Mouse (Mus musculus): ENCODE results near the gene Arhgap28. TPM values are rescaled to one million over a fixed set of nuclear protein-coding genes. Genes with fewer than 3 reads are reported as not detected.

Arhgap28 gene
- polyA plus RNA-seq, 1 experiment, result 9.4 TPM

- TF ChIP-seq CTCF (IDR thresholded peaks at IDR 0.05; ENCODE audit: borderline replicate concordance, extremely low read depth, insufficient read depth, insufficient read length) (no peak), POLR2A (IDR thresholded peaks at IDR 0.05; ENCODE audit: borderline replicate concordance, extremely low read depth, insufficient read depth, insufficient read length, poor library complexity, severe bottlenecking) (no peak)
- DNase-seq (ENCODE audit: low read depth), result no peak
Observed at GRCm38 (mm10) chr17:67906236-67906635, 97.7 kb downstream of the Arhgap28 start.

DNA sequence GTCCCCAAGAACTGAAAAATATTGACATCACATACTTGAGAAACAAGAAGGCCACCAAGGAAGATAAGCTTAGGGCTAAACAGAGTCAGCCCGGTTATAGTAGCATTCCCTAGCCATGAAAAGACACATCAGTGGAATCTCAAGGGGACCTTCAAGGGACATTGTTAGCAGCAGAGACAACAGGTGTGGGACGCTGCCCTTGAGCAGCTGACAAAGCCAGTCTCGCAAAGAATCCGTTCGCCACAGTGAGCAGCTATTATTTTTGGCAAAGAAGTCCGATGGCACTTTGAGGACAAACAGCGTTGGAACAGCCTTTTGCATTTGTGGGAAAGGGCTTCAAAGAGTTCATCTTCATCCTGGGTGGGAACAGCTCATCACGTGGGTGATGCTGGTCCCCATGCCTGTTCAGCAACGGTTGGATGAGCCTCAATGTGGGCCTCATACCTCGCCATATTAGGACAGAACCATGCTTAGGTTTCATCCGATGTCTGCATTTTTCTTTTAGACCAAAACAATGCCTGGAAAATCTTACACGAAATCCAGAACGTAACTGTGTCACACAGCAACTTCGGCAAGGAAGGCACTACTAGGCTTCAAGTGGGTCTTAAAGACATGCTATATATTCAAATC is 99.5 kb downstream of the Arhgap28 start:
- no peak for DNase-seq (ENCODE audit: low read depth)
- TF ChIP-seq CTCF (IDR thresholded peaks at IDR 0.05; ENCODE audit: borderline replicate concordance, extremely low read depth, insufficient read depth, insufficient read length), result no peak
- no peak for TF ChIP-seq POLR2A (IDR thresholded peaks at IDR 0.05; ENCODE audit: borderline replicate concordance, extremely low read depth, insufficient read depth, insufficient read length, poor library complexity, severe bottlenecking)

DNA sequence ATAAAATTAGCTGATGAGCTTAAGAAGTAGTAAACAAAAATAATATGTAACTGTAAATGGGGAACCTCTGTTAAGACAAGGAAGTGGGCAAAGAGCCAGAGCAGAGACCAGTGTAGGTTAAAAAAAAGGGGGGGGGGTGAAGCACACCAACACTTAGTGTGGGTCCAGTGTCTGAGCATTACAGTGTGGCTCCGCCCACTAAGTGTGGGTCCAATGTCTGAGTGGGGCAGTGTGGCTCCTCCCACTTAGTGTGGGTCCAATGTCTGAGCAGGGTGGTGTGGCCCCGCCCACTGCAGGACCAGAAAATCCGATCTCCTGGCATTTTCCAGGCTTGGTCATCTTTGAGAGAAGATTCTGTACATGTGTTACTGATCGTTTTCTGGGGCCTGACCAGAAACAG is 101.1 kb downstream of the Arhgap28 start:
- TF ChIP-seq POLR2A (IDR thresholded peaks at IDR 0.05; ENCODE audit: borderline replicate concordance, extremely low read depth, insufficient read depth, insufficient read length, poor library complexity, severe bottlenecking), result no peak
- no peak for TF ChIP-seq CTCF (IDR thresholded peaks at IDR 0.05; ENCODE audit: borderline replicate concordance, extremely low read depth, insufficient read depth, insufficient read length)
- DNase-seq (ENCODE audit: low read depth), result no peak

DNA sequence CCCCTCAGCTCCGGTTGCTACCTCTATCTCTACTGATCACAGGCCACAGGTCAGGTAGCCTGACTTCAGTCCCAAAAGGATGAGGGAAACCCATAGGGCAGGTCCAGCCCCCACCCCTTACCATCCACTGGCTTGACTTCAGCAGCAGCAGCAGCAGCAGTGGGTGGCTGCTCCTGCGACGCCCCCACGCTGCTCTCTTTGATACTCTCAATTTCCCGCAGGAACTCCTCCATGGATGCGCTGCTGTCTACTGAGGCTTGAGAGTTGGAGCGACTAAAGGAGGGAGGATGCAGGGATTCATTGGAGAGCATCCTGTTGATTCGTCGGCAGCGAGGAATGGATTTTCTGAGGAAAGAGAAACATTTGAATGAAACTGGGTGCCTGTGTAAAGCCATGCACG is 102.8 kb downstream of the Arhgap28 start:
- TF ChIP-seq CTCF (IDR thresholded peaks at IDR 0.05; ENCODE audit: borderline replicate concordance, extremely low read depth, insufficient read depth, insufficient read length) (no peak), POLR2A (IDR thresholded peaks at IDR 0.05; ENCODE audit: borderline replicate concordance, extremely low read depth, insufficient read depth, insufficient read length, poor library complexity, severe bottlenecking) (no peak)
- DNase-seq (ENCODE audit: low read depth), result no peak

- no peak for TF ChIP-seq CTCF (IDR thresholded peaks at IDR 0.05; ENCODE audit: borderline replicate concordance, extremely low read depth, insufficient read depth, insufficient read length)
- TF ChIP-seq POLR2A (IDR thresholded peaks at IDR 0.05; ENCODE audit: borderline replicate concordance, extremely low read depth, insufficient read depth, insufficient read length, poor library complexity, severe bottlenecking), result no peak
- peak; percentile 24 for DNase-seq (ENCODE audit: low read depth)
Observed at GRCm38 (mm10) chr17:67899376-67899775, 104.5 kb downstream of the Arhgap28 start.

DNA sequence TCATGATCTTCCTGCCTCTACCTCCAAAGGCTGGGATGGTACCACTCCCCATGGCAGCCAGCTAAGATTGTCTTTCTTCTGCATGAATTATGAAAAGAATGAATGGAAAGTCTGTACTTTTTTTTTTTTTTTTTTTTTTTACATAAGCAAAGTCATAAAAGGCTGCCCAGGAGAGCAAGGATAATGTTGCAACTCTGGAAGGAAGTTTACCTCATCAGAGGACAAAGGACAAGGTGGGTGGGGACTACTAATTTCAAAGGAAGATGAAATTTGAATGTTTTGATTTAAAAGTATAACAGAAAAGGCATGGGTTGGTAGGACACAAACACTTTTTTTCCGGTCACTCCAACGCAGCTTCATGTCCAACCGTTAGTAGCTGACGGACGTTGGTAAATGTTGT is 107.5 kb downstream of the Arhgap28 start:
- no peak for DNase-seq (ENCODE audit: low read depth)
- TF ChIP-seq POLR2A (IDR thresholded peaks at IDR 0.05; ENCODE audit: borderline replicate concordance, extremely low read depth, insufficient read depth, insufficient read length, poor library complexity, severe bottlenecking) (no peak), CTCF (IDR thresholded peaks at IDR 0.05; ENCODE audit: borderline replicate concordance, extremely low read depth, insufficient read depth, insufficient read length) (no peak)

DNA sequence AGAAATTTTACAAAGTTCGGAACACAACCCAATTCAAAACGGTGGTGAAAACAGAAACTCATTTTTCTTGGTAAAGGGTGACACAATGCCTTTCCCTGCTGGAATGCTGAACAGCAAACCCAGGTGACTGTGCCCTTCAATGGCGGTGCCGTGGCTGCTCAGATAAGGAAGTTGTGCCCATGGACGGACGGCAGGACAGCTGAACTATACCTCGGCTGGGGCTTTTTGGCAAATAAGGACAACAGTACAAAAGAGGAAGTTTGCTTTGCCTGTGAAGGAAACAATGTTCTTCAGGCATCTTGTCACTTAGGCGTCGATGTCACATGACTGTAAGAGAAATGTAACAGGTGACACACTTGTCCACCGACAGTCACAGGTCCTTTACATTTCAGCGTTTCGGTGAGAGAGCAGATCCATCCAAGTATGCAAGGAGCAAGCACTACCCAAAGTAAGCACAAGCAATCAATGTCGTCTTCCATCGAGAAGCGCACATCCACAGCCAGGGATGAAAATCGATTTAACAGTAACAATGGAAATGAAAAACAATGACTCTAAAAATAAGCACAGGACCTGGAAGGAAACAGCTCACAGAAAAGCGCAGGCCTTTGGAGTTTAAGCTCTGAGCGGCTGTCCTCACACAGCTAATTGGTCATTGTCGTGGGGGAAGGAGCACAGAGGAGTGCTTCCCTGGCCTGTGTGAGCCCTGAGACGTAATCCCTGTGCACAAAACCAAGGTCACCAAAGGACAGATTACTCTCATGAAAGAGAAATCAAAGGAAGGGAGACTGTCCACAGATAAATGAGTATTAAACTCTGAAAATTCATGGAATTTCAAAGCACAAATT is 114.2 kb downstream of the Arhgap28 start:
- TF ChIP-seq POLR2A (IDR thresholded peaks at IDR 0.05; ENCODE audit: borderline replicate concordance, extremely low read depth, insufficient read depth, insufficient read length, poor library complexity, severe bottlenecking) (no peak), CTCF (IDR thresholded peaks at IDR 0.05; ENCODE audit: borderline replicate concordance, extremely low read depth, insufficient read depth, insufficient read length) (no peak)
- peak; percentile 30 for DNase-seq (ENCODE audit: low read depth)

- TF ChIP-seq CTCF (IDR thresholded peaks at IDR 0.05; ENCODE audit: borderline replicate concordance, extremely low read depth, insufficient read depth, insufficient read length), result no peak
- no peak for TF ChIP-seq POLR2A (IDR thresholded peaks at IDR 0.05; ENCODE audit: borderline replicate concordance, extremely low read depth, insufficient read depth, insufficient read length, poor library complexity, severe bottlenecking)
Observed at GRCm38 (mm10) chr17:67888081-67888480, 115.8 kb downstream of the Arhgap28 start.

DNA sequence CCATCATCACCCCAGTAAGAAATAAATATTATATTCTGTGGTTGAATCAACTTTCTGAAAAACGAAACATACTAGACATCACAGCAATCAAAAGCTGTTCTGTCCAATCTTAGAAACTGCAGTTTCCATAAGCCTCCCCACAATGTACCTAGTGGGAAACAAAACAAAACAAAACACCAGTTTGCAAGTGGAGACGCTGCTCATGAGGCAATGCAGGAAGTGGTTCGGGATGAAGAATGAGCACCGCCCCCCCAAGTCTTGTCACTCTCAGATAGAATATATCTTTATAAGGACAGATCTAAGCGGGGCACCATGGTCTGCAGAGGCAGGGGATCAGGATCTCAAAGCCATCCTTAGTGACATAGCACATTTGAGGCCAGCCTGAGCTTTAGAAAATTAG is 117.6 kb downstream of the Arhgap28 start:
- no peak for DNase-seq (ENCODE audit: low read depth)
- TF ChIP-seq POLR2A (IDR thresholded peaks at IDR 0.05; ENCODE audit: borderline replicate concordance, extremely low read depth, insufficient read depth, insufficient read length, poor library complexity, severe bottlenecking) (no peak), CTCF (IDR thresholded peaks at IDR 0.05; ENCODE audit: borderline replicate concordance, extremely low read depth, insufficient read depth, insufficient read length) (no peak)

More at GRCm38 (mm10) chr17:67888081-67888480, 115.8 kb downstream of the Arhgap28 start:
- peak; percentile 30 for DNase-seq (ENCODE audit: low read depth)

DNA sequence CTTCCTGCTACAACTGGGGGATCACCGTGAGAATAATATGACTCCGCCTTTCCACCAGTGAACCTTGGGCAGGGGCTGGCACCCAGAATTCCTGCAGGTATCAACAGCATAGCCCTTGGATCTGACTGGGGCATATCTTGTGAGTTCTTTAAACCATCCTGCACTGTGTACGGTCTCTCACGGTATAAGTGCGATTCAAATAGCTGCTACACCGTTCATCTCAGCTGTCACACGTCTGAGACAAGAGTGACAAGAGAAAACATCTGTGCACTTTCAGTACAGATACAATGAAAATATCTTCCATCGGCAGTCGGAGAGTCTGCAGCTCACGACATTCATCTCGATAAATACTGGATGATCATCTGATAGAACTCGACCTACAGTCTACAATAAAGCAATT is 126.3 kb downstream of the Arhgap28 start:
- TF ChIP-seq CTCF (IDR thresholded peaks at IDR 0.05; ENCODE audit: borderline replicate concordance, extremely low read depth, insufficient read depth, insufficient read length) (no peak), POLR2A (IDR thresholded peaks at IDR 0.05; ENCODE audit: borderline replicate concordance, extremely low read depth, insufficient read depth, insufficient read length, poor library complexity, severe bottlenecking) (no peak)
- DNase-seq (ENCODE audit: low read depth), result peak; percentile 40

GRCm38 (mm10) chr17:67869731-67870601 is 134.0 kb downstream of the Arhgap28 start:
- no peak for TF ChIP-seq POLR2A (IDR thresholded peaks at IDR 0.05; ENCODE audit: borderline replicate concordance, extremely low read depth, insufficient read depth, insufficient read length, poor library complexity, severe bottlenecking)
- peak; percentile 90 for TF ChIP-seq CTCF (IDR thresholded peaks at IDR 0.05; ENCODE audit: borderline replicate concordance, extremely low read depth, insufficient read depth, insufficient read length)
- peak; percentile 88 for DNase-seq (ENCODE audit: low read depth)
